Mouse (Mus musculus): ENCODE measurements around the gene Amdhd1. TPM values are rescaled to one million over a fixed set of nuclear protein-coding genes. Genes with fewer than 3 reads are reported as not detected.

The Amdhd1 gene
- polyA plus RNA-seq, 1 experiment from 2014 or later = 0.51 TPM

GRCm38 (mm10) chr10:93509532-93510153 is 30.2 kb downstream of the Amdhd1 start:
- 80% methylated on average over 15 of the region's 15 CpGs for WGBS
- no peak overlapping the region for H3K4me2 ChIP-seq
- no peaks in the 10 kb centered on the region for H3K27me3 ChIP-seq (replicated peaks)
- H3K4me1 ChIP-seq (replicated peaks) = no peaks in the 10 kb centered on the region
- H3K27ac ChIP-seq (ENCODE audit: poor library complexity, severe bottlenecking) = no peak overlapping the region
- no peak for ATAC-seq (ENCODE audit: insufficient number of reproducible peaks, low FRiP score)
- no peaks in the 10 kb centered on the region for H3K36me3 ChIP-seq
- H3K9ac ChIP-seq = no peak overlapping the region
- H3K4me3 ChIP-seq = no peak overlapping the region
- no peaks in the 10 kb centered on the region for H3K9me3 ChIP-seq (replicated peaks)

- no peak for ATAC-seq (ENCODE audit: insufficient number of reproducible peaks, low FRiP score)
- Histone ChIP-seq H3K27ac (ENCODE audit: poor library complexity, severe bottlenecking) (no peak overlapping the region), H3K4me1 (replicated peaks) (no peaks in the 10 kb centered on the region), H3K4me3 (no peak overlapping the region), H3K36me3 (no peaks in the 10 kb centered on the region), H3K9me3 (replicated peaks) (no peaks in the 10 kb centered on the region), H3K27me3 (replicated peaks) (no peaks in the 10 kb centered on the region), H3K9ac (no peak overlapping the region), H3K4me2 (no peak overlapping the region)
- WGBS = 76% methylated on average over 7 of the region's 7 CpGs
These were observed 31.4 kb downstream of the Amdhd1 start for GRCm38 (mm10) chr10:93508383-93508970.

DNA sequence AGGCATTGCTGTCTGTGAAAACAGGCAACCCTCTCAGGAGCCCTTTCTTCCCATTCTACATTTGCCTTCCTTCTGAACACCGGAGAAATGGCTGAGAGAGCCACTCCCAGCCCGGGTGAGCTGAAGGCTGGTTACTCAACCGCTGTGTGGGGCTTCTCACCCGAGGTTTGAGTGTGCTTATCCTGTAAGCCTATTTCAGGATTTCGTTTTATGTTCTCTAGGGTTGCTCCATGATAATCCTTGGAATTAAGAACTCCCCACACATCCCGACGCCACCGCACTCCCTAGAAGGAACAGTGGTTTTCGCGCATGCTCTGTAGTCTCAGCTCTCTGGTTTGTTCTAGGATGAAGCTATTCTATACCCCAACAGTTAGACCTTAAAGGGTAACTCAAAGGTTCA is 38.5 kb downstream of the Amdhd1 start:
- H3K9me3 ChIP-seq (replicated peaks) = no peaks in the 10 kb centered on the region
- H3K36me3 ChIP-seq = no peaks in the 10 kb centered on the region
- ATAC-seq (ENCODE audit: insufficient number of reproducible peaks, low FRiP score) = no peak
- H3K4me1 ChIP-seq (replicated peaks) = no peaks in the 10 kb centered on the region; the same call in 1 of the 2 replicates
- no peak overlapping the region for H3K27ac ChIP-seq (ENCODE audit: poor library complexity, severe bottlenecking)
- 71% methylated on average over 10 of the region's 10 CpGs for WGBS
- no peaks in the 10 kb centered on the region for H3K27me3 ChIP-seq (replicated peaks)
- H3K4me2 ChIP-seq = no peak overlapping the region
- no peak overlapping the region for H3K9ac ChIP-seq
- H3K4me3 ChIP-seq = no peak overlapping the region

DNA sequence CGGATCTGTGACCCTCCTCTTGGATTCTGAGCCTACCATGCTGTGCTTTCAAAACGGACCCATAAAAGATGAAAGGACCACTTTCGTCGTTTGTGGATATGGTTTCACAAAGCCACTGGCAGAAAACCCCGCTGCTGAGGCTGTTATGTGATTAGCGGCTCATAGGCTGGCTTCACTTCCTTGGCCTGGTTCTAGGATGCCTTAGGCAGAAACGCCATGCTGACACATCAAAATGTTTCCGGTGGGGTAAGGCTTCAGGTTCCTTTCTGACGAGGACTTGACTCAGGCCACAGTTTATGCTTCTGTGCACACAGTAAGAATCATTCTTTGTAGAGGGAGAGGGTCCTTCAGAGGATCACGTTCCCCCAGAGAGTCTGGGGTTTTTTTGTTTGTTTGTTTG is 39.0 kb downstream of the Amdhd1 start:
- no peaks in the 10 kb centered on the region for H3K36me3 ChIP-seq
- no peaks in the 10 kb centered on the region for H3K27me3 ChIP-seq (replicated peaks)
- H3K4me2 ChIP-seq = no peak overlapping the region
- H3K4me1 ChIP-seq (replicated peaks) = no peaks in the 10 kb centered on the region; the same call in 1 of the 2 replicates
- H3K9me3 ChIP-seq (replicated peaks) = no peaks in the 10 kb centered on the region
- WGBS = 62% methylated on average over 10 of the region's 10 CpGs
- ATAC-seq (ENCODE audit: insufficient number of reproducible peaks, low FRiP score) = no peak
- H3K4me3 ChIP-seq = no peak overlapping the region
- H3K9ac ChIP-seq = no peak overlapping the region
- H3K27ac ChIP-seq (ENCODE audit: poor library complexity, severe bottlenecking) = no peak overlapping the region

DNA sequence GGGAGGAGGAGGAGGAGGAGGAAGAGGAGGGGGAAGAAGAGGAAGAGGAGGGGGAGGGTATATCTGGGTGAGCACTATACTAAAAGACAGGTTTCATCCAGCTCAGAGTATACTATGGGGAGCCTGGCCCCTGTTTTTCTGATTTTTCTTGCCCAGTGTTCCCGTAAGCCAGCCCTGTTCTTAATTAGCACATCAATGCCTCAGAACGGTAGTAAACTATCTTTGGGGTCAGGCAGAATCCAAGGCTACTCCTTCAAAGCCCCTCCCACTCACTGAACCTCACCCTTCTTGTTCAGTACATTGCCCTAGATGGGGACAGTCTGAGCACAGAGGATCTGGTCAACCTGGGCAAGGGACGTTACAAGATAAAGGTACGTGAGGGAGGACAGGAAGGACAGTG is 49.4 kb downstream of the Amdhd1 start:
- no peak overlapping the region for H3K27ac ChIP-seq (ENCODE audit: poor library complexity, severe bottlenecking)
- no peaks in the 10 kb centered on the region for H3K4me1 ChIP-seq (replicated peaks)
- no peak overlapping the region for H3K4me3 ChIP-seq
- WGBS = 53% methylated on average over 4 of the region's 4 CpGs
- H3K9me3 ChIP-seq (replicated peaks) = no peaks in the 10 kb centered on the region
- H3K4me2 ChIP-seq = no peak overlapping the region
- H3K27me3 ChIP-seq (replicated peaks) = no peaks in the 10 kb centered on the region
- peaks cover 7% of the 10 kb centered on the region for H3K36me3 ChIP-seq
- no peak for ATAC-seq (ENCODE audit: insufficient number of reproducible peaks, low FRiP score)
- no peak overlapping the region for H3K9ac ChIP-seq

DNA sequence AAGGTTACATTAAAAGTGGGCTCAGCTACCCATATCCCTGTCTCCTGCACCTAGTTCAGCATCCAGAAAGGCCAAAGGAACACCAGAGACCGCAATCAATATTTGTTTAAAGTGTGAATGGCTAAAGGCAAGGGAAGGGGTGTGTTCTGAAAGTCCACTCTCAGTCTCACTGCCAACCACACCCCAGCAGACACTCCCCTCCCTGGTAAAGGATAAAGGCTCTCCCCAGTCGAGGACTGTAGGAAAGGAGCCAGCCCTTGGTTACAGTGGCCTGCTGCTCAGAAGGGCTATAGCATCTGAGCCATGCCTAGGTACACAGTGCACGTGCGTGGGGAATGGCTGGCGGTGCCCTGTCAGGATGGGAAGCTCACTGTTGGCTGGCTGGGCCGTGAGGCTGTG is 51.0 kb downstream of the Amdhd1 start:
- H3K9ac ChIP-seq = no peak overlapping the region
- H3K27me3 ChIP-seq (replicated peaks) = no peaks in the 10 kb centered on the region
- no peaks in the 10 kb centered on the region for H3K4me1 ChIP-seq (replicated peaks)
- ATAC-seq (ENCODE audit: insufficient number of reproducible peaks, low FRiP score) = no peak
- H3K4me3 ChIP-seq = no peak overlapping the region
- WGBS = 76% methylated on average over 6 of the region's 6 CpGs
- H3K27ac ChIP-seq (ENCODE audit: poor library complexity, severe bottlenecking) = no peak overlapping the region
- peaks cover 20% of the 10 kb centered on the region for H3K36me3 ChIP-seq
- H3K4me2 ChIP-seq = no peak overlapping the region
- H3K9me3 ChIP-seq (replicated peaks) = no peaks in the 10 kb centered on the region

- Histone ChIP-seq H3K36me3 (peaks cover 25% of the 10 kb centered on the region), H3K27ac (ENCODE audit: poor library complexity, severe bottlenecking) (no peak within 1 kb of the TSS), H3K4me3 (no peak within 1 kb of the TSS), H3K4me1 (replicated peaks) (no peaks in the 10 kb centered on the region), H3K27me3 (replicated peaks) (no peaks in the 10 kb centered on the region), H3K9me3 (replicated peaks) (no peaks in the 10 kb centered on the region), H3K4me2 (no peak within 1 kb of the TSS), H3K9ac (no peak within 1 kb of the TSS)
- WGBS = 75% methylated on average over 17 of the region's 17 CpGs
- no peak for ATAC-seq (ENCODE audit: insufficient number of reproducible peaks, low FRiP score)
These were observed 51.6 kb downstream of the Amdhd1 start, which contains the start of gene Hal for GRCm38 (mm10) chr10:93488066-93488827. TSS of gene Hal (plus strand) at chr10:93488768.

DNA sequence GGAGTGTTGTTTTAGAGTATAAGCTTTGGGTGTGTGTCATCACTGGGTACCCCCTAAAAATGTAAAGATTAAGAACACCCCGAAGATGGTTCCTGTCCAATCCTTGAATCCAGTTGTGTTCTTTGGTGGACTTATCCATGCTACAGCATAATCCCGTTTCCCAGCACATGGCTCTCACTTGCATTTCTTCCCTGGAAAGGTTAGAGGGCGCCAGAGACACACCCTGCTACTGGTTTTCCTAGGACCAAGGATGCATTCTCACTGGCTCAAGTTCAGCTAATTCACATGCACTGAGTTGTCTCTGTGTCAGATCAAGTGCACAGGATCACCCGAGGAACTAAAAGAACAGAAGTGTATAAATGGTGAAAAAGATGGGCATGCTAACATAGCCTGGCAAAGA is 53.2 kb downstream of the Amdhd1 start:
- Histone ChIP-seq H3K4me2 (no peak overlapping the region), H3K27me3 (replicated peaks) (no peaks in the 10 kb centered on the region), H3K4me3 (no peak overlapping the region), H3K27ac (ENCODE audit: poor library complexity, severe bottlenecking) (no peak overlapping the region), H3K4me1 (replicated peaks) (no peaks in the 10 kb centered on the region), H3K9me3 (replicated peaks) (no peaks in the 10 kb centered on the region), H3K9ac (no peak overlapping the region), H3K36me3 (peaks cover 40% of the 10 kb centered on the region)
- ATAC-seq (ENCODE audit: insufficient number of reproducible peaks, low FRiP score) = no peak
- 20% methylated on average over 4 of the region's 4 CpGs for WGBS

DNA sequence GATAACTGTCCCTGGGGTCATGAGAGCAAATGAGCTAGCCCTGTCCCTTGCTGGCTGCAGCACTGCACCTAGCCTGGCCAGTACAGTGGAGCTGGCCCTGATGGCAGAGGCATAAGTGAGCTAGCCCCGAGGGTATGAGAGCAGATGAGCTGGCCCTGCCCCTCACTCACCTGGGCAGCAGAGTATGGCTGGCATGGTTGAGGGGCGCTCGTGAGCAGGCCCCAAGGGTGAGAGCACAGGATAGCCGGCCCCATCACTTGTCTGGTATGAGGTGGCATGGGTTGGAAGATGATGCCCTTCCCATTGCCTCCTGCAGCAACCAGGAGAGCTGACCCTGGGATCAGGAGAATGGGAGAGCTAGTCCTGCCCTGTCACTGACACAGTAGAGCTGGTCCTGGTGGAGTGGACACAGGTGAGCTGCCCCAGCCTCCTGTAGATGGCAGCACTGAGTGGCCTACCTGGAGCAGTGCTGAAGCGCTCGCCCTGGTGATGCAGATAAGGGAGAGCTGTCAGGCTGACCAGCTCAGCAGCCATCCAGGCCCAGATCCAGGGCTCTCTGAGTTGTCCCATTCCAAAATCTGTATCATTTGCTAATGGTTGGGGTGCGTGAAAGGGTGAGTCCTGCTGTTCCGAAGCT is 54.7 kb downstream of the Amdhd1 start:
- H3K4me1 ChIP-seq (replicated peaks) = no peaks in the 10 kb centered on the region
- peaks cover 55% of the 10 kb centered on the region for H3K36me3 ChIP-seq
- no peak overlapping the region for H3K4me3 ChIP-seq
- no peak overlapping the region for H3K27ac ChIP-seq (ENCODE audit: poor library complexity, severe bottlenecking)
- no peaks in the 10 kb centered on the region for H3K27me3 ChIP-seq (replicated peaks)
- H3K9ac ChIP-seq = no peak overlapping the region
- H3K4me2 ChIP-seq = no peak overlapping the region
- no peaks in the 10 kb centered on the region for H3K9me3 ChIP-seq (replicated peaks)
- WGBS = 75% methylated on average over 8 of the region's 8 CpGs
- peak; percentile 68 for ATAC-seq (ENCODE audit: insufficient number of reproducible peaks, low FRiP score)

DNA sequence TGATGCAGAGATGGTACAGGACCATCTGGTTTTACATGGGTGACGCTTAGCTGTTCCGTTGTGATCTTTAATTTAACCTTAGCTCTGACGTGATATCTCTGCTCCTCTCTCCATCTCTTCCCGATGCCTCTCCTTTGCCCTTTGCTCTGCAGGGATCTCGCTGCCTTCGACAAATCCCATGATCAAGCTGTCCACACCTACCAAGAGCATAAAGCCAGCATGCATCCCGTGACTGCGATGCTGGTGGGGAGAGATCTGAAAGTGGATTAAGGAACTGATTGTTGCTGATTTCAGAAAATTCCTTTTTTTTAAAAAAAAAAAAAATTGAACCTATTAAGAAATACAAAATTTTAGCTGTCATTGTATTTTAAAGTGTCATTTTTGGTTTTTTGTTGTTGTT is 55.3 kb downstream of the Amdhd1 start:
- WGBS = 76% methylated on average over 8 of the region's 8 CpGs
- Histone ChIP-seq H3K9me3 (replicated peaks) (no peaks in the 10 kb centered on the region), H3K36me3 (peaks cover 61% of the 10 kb centered on the region), H3K4me1 (replicated peaks) (no peaks in the 10 kb centered on the region), H3K27me3 (replicated peaks) (no peaks in the 10 kb centered on the region), H3K4me3 (no peak overlapping the region), H3K4me2 (no peak overlapping the region), H3K9ac (no peak overlapping the region), H3K27ac (ENCODE audit: poor library complexity, severe bottlenecking) (no peak overlapping the region)
- ATAC-seq (ENCODE audit: insufficient number of reproducible peaks, low FRiP score) = no peak
